Mouse (Mus musculus): ENCODE measurements around the gene Zmynd10. TPM values are rescaled to one million over a fixed set of nuclear protein-coding genes. Genes with fewer than 3 reads are reported as not detected.

Zmynd10 gene
- polyA plus RNA-seq, 1 experiment from 2014 or later, result 7.9 TPM

DNA sequence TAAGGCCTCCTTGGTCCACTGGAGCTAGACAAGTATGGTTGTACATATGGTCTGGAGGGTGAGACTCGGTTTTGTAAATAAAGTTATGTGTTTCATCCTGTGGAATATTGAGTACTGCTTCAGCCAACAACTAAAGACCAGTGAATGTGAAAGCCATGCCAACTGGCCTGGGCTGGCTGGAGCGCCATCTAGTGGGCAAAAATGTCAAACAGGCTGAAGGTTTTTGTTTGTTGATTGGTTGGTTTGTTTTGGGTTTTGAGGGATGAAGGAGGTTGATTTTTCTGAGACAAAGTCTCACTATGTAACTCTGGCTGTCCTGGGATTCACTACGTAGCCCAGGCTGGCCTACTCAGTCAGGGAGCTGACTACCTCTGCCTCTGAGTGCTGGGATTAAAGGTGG is 1.5 kb upstream of the Zmynd10 start:
- peak; percentile 96 for TF ChIP-seq CTCF (IDR thresholded peaks at IDR 0.05; ENCODE audit: low read depth)
- peaks cover 21% of the 10 kb centered on the region; the same call in 1 of the 2 replicates for H3K4me1 ChIP-seq (replicated peaks; ENCODE audit: insufficient read depth, low read length)
- no peak overlapping the region for H3K4me3 ChIP-seq (replicated peaks; ENCODE audit: low read depth, low read length)
- H3K4me2 ChIP-seq (ENCODE audit: low read length), result no peak overlapping the region
- H3K36me3 ChIP-seq (ENCODE audit: insufficient read depth, low read length), result 0 out of 2 replicates have a peak, but pooled peaks cover 8% of the 10 kb centered on the region
- H3K9ac ChIP-seq (ENCODE audit: low read depth, low read length), result no peak overlapping the region
- H3K27me3 ChIP-seq (ENCODE audit: insufficient read depth, low read length), result no peaks in the 10 kb centered on the region
- H3K27ac ChIP-seq, result no peak overlapping the region
- no peaks in the 10 kb centered on the region for H3K9me3 ChIP-seq (replicated peaks; ENCODE audit: low read length)
- ATAC-seq (replicated peaks; ENCODE audit: low FRiP score, low read depth) (no peak), DNase-seq (ENCODE audit: low spot score) (peak; percentile 80)
- WGBS, result 11% methylated on average over 3 of the region's 3 CpGs

DNA sequence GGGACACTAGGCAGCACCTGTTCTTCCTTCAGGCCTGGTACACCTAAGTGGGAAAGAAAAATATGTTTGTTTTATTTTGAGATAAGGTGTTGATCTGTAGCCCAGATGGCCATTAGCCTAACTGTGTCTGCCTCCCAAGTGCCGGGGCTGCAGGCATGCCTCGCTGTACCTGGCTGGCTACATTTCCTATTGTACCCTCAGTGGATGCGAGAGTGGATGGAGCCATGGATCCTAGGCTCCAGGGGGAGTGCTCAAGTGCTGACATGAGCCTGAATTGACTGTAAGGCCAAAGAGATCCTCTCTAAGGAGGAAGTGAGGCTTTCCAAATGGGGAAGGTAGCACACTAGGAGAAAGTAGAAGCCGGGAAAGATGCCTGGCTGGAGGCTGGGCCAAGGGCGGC is 859 bp downstream of the Zmynd10 start:
- 79% methylated on average over 5 of the region's 5 CpGs for WGBS
- 0 out of 2 replicates have a peak, but pooled peaks cover 8% of the 10 kb centered on the region for H3K36me3 ChIP-seq (ENCODE audit: insufficient read depth, low read length)
- H3K4me1 ChIP-seq (replicated peaks; ENCODE audit: insufficient read depth, low read length), result peaks cover 32% of the 10 kb centered on the region

DNA sequence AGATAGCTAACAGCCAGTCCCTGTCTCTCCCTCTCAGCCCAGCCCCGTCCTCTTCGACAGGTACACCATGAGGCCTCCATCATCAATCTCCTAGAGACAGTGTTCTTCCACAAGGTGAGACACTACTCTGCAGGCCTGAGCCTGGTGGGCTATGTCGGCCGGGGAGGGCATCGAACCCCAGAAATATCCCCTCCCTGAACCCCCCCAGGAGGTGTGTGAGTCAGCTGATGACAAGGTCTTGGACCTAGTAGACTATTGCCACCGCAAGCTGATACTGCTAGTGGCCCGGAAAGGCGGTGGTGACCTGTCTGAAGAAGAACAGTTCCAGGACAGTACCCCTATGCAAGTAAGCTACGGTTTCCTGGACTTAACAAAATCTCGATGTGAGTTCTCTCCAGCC is 1.7 kb downstream of the Zmynd10 start:
- H3K9ac ChIP-seq (ENCODE audit: low read depth, low read length), result no peak overlapping the region
- TF ChIP-seq CTCF (IDR thresholded peaks at IDR 0.05; ENCODE audit: low read depth), result no peak
- DNase-seq (ENCODE audit: low spot score), result no peak
- H3K27me3 ChIP-seq (ENCODE audit: insufficient read depth, low read length), result no peaks in the 10 kb centered on the region
- H3K4me3 ChIP-seq (replicated peaks; ENCODE audit: low read depth, low read length), result no peak overlapping the region
- H3K4me1 ChIP-seq (replicated peaks; ENCODE audit: insufficient read depth, low read length), result peaks cover 41% of the 10 kb centered on the region
- WGBS, result 84% methylated on average over 10 of the region's 10 CpGs
- no peak overlapping the region for H3K4me2 ChIP-seq (ENCODE audit: low read length)
- no peak for ATAC-seq (replicated peaks; ENCODE audit: low FRiP score, low read depth)
- no peak overlapping the region for H3K27ac ChIP-seq
- no peaks in the 10 kb centered on the region for H3K9me3 ChIP-seq (replicated peaks; ENCODE audit: low read length)
- 0 out of 2 replicates have a peak, but pooled peaks cover 8% of the 10 kb centered on the region for H3K36me3 ChIP-seq (ENCODE audit: insufficient read depth, low read length)

More for the DNA sequence above, 859 bp downstream of the Zmynd10 start:
- TF ChIP-seq CTCF (IDR thresholded peaks at IDR 0.05; ENCODE audit: low read depth), result no peak
- Histone ChIP-seq H3K4me2 (ENCODE audit: low read length) (no peak overlapping the region), H3K4me3 (replicated peaks; ENCODE audit: low read depth, low read length) (no peak overlapping the region), H3K27ac (no peak overlapping the region), H3K9ac (ENCODE audit: low read depth, low read length) (no peak overlapping the region), H3K27me3 (ENCODE audit: insufficient read depth, low read length) (no peaks in the 10 kb centered on the region), H3K9me3 (replicated peaks; ENCODE audit: low read length) (no peaks in the 10 kb centered on the region)
- ATAC-seq (replicated peaks; ENCODE audit: low FRiP score, low read depth) (no peak), DNase-seq (ENCODE audit: low spot score) (no peak)

DNA sequence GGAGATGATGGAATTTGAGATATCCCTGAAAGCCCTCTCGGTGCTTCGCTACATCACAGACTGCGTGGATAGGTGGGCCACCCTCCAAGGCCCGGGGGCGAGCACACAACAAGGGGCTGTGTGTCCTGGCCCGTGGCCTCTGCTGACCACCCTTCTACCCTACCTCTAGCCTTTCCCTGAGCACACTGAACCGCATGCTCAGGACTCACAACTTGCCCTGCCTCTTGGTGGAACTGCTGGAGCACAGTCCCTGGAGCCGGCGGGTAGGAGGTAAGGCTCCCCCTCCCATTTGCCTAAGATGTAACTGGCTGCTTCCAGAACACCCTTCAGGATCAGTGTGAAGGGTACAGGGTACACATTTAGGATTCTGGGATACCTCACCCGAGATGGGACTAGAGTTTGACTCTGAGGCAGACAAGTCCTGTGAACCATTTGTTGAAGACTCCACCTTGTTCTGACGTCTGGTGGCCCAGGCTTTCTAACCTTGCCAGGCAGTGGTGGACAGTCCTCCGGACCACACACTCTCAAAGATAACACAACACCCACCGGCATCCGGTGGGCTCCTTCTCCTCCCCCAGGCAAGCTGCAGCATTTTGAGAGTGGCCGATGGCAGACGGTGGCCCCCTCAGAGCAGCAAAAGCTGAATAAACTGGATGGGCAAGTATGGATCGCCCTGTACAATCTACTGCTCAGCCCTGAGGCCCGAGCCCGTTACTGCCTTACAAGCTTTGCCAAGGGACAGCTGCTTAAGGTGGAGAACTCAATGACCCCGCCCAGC is 2.4 kb downstream of the Zmynd10 start:
- DNase-seq (ENCODE audit: low spot score) (no peak), ATAC-seq (replicated peaks; ENCODE audit: low FRiP score, low read depth) (no peak)
- no peak overlapping the region for H3K27ac ChIP-seq
- no peaks in the 10 kb centered on the region for H3K27me3 ChIP-seq (ENCODE audit: insufficient read depth, low read length)
- no peak for TF ChIP-seq CTCF (IDR thresholded peaks at IDR 0.05; ENCODE audit: low read depth)
- 79% methylated on average over 20 of the region's 20 CpGs for WGBS
- H3K4me3 ChIP-seq (replicated peaks; ENCODE audit: low read depth, low read length), result no peak overlapping the region
- H3K4me1 ChIP-seq (replicated peaks; ENCODE audit: insufficient read depth, low read length), result peaks cover 44% of the 10 kb centered on the region
- H3K4me2 ChIP-seq (ENCODE audit: low read length), result no peak overlapping the region
- no peak overlapping the region for H3K9ac ChIP-seq (ENCODE audit: low read depth, low read length)
- H3K36me3 ChIP-seq (ENCODE audit: insufficient read depth, low read length), result 0 out of 2 replicates have a peak, but pooled peaks cover 8% of the 10 kb centered on the region
- H3K9me3 ChIP-seq (replicated peaks; ENCODE audit: low read length), result no peaks in the 10 kb centered on the region

DNA sequence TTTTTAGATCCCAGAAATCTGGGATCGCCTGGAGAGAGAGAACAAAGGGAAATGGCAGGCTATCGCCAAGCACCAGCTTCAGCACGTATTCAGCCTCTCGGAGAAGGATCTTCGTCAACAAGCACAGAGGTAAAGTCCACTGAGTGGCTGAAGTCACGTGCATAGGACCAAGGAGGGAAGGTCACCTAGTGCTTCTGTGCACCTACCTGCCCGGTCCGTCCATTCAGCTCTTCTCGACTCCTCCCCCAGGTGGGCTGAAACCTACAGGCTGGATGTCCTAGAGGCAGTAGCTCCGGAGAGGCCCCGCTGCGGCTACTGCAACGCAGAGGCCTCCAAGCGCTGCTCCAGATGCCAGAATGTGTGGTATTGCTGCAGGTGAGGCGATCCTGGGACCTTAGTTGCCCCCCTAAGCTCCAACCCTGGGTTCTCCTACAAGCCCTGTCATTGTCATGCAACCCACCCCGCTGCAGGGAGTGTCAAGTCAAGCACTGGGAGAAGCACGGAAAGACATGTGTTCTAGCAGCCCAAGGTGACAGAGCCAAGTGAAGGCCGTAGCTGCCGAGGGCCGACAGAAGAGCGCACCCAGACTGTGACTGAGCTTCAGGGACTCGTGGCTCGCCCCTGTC is 3.5 kb downstream of the Zmynd10 start:
- peaks cover 45% of the 10 kb centered on the region for H3K4me1 ChIP-seq (replicated peaks; ENCODE audit: insufficient read depth, low read length)
- no peaks in the 10 kb centered on the region for H3K36me3 ChIP-seq (ENCODE audit: insufficient read depth, low read length)
- peak overlapping the region; percentile 75 for H3K4me2 ChIP-seq (ENCODE audit: low read length)
- peak; percentile 49 for DNase-seq (ENCODE audit: low spot score)
- peak overlapping the region; percentile 76 for H3K27ac ChIP-seq
- WGBS, result 40% methylated on average over 23 of the region's 23 CpGs
- no peak for TF ChIP-seq CTCF (IDR thresholded peaks at IDR 0.05; ENCODE audit: low read depth)
- no peak for ATAC-seq (replicated peaks; ENCODE audit: low FRiP score, low read depth)
- no peaks in the 10 kb centered on the region for H3K9me3 ChIP-seq (replicated peaks; ENCODE audit: low read length)
- peak overlapping the region; percentile 68; the same call in 1 of the 2 replicates for H3K9ac ChIP-seq (ENCODE audit: low read depth, low read length)
- peak overlapping the region; percentile 41 for H3K4me3 ChIP-seq (replicated peaks; ENCODE audit: low read depth, low read length)
- no peaks in the 10 kb centered on the region for H3K27me3 ChIP-seq (ENCODE audit: insufficient read depth, low read length)

DNA sequence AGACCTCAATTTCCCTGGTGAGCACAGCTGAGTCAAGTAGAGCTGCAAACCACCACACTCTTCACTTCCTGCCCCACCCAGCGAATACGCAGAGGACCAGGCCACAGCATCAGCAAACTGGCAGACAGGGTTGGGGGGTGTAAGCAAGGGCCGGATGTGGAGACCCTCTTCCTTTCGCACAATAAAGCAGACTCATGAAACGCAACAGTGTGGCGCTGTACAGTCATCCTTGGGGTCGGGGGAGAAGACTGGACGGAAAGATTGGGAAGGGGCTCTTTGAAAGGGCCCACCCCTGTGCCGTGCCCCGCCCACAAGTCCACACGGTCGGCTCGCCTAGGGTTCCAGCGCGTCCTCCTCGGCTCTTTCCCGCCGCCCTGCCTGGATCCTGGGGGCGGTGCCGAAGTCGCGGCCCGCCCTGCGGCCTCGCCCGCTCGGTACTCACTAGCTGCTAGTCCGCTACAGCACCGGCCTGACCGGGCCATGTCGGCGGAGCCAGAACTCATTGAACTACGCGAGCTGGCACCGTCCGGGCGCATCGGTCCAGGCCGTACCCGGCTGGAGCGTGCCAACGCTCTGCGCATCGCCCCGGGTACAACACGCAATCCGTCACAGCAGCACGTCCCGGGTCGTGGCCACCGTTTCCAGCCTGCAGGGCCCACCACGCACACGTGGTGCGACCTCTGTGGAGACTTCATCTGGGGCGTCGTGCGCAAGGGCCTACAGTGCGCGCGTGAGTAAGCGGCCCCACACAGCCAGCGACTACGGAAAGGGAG is 4.2 kb downstream of the Zmynd10 start, which contains the start of gene Rassf1:
Rassf1 (plus strand) TSS at position 439 of the 773 bp plus-strand sequence.
- WGBS, result 1% methylated on average over 63 of the region's 63 CpGs
- Histone ChIP-seq H3K4me3 (replicated peaks; ENCODE audit: low read depth, low read length) (peak within 1 kb of the TSS; percentile 41), H3K9me3 (replicated peaks; ENCODE audit: low read length) (no peaks in the 10 kb centered on the region), H3K27me3 (ENCODE audit: insufficient read depth, low read length) (no peaks in the 10 kb centered on the region), H3K9ac (ENCODE audit: low read depth, low read length) (peak within 1 kb of the TSS; percentile 68), H3K27ac (peak within 1 kb of the TSS; percentile 76), H3K4me1 (replicated peaks; ENCODE audit: insufficient read depth, low read length) (peaks cover 52% of the 10 kb centered on the region), H3K4me2 (ENCODE audit: low read length) (peak within 1 kb of the TSS; percentile 75), H3K36me3 (ENCODE audit: insufficient read depth, low read length) (no peaks in the 10 kb centered on the region)
- ATAC-seq (replicated peaks; ENCODE audit: low FRiP score, low read depth) (0 out of 2 replicates have a peak, but pooled peaks have one; percentile 6), DNase-seq (ENCODE audit: low spot score) (peak; percentile 85)
- TF ChIP-seq CTCF (IDR thresholded peaks at IDR 0.05; ENCODE audit: low read depth), result no peak
